Mouse (Mus musculus) liver, adult 2 months (tissue): Measurements from ENCODE around the gene Rnd1.

Experiments used
- CTCF ChIP-seq: fragments of 200-500 bp; IDR thresholded peaks from 2 replicates; pipeline ENCODE4 v1.5.1; 2011; ENCODE audit warnings: low read depth, low read length, control low read depth
- POLR2A ChIP-seq: fragments of 200-500 bp; IDR thresholded peaks from 2 replicates; pipeline ENCODE4 v1.6.1; 2011; ENCODE audit warnings: low read length, control low read depth; ENCODE audit not compliant: insufficient read depth; ENCODE audit errors: extremely low read depth

GRCm38 (mm10) chr15:98680660-98681059 is 3.4 kb upstream of the Rnd1 start:
- TF ChIP-seq POLR2A (no peak), CTCF (no peak)
